Mouse (Mus musculus) hematopoietic stem cell, adult 5-6 weeks (primary cell): ENCODE results near the gene Peg3. TPM values are rescaled to one million over a fixed set of nuclear protein-coding genes. Genes with fewer than 3 reads are reported as not detected.
"Not testable (repeated sequence)": the region's sequence is repeated elsewhere in the genome, so short reads cannot be mapped to it uniquely, and the experiment has no call there.

Source experiments
- ATAC-seq, 2 experiments: fragments of 125-278 bp in 1 of 2; replicated peaks in 1 of 2; 2 replicates each; pipeline ENCODE4 v1.8.0; 2016 to 2017; ENCODE audit warnings: inconsistent platforms in 2 of 2, mild to moderate bottlenecking in 2 of 2, moderate number of reproducible peaks in 2 of 2, low read depth in 1 of 2, moderate TSS enrichment in 1 of 2; ENCODE audit not compliant: low FRiP score in 2 of 2, poor library complexity in 2 of 2, severe bottlenecking in 2 of 2, insufficient read depth in 1 of 2, low TSS enrichment in 1 of 2
- total RNA-seq: library from RNA; stranded (forward); fragments of 172-1452, 232-1000 nt; gene quantifications from 2 replicates; pipeline ENCODE4 v1.2.3, GENCODE M21; 2017

The Peg3 gene
- total RNA-seq: not detected in 2 replicates

GRCm38 (mm10) chr7:6730241-6730640 is at the start of gene Peg3, which contains the start of gene Usp29:
Peg3 (minus strand) TSS chr7:6730431.
Usp29 (plus strand) TSS chr7:6730578.
- 0 out of 4 replicates have a peak, but pooled peaks have one; percentile 6 to 22 for ATAC-seq

- ATAC-seq: no peak
Measured at GRCm38 (mm10) chr7:6779172-6779571, 48.9 kb upstream of the Peg3 start.

- no peak for ATAC-seq
Measured at GRCm38 (mm10) chr7:6777689-6778088, 47.5 kb upstream of the Peg3 start.

- no peak for ATAC-seq
Measured at GRCm38 (mm10) chr7:6777107-6777506, 46.9 kb upstream of the Peg3 start.

- no peak for ATAC-seq
Measured at GRCm38 (mm10) chr7:6776314-6777059, 46.3 kb upstream of the Peg3 start.

GRCm38 (mm10) chr7:6773865-6774413 is 43.7 kb upstream of the Peg3 start:
- not testable (repeated sequence) for ATAC-seq

GRCm38 (mm10) chr7:6770286-6770685 is 40.1 kb upstream of the Peg3 start:
- no peak for ATAC-seq

GRCm38 (mm10) chr7:6765240-6765639 is 35.0 kb upstream of the Peg3 start:
- no peak for ATAC-seq

GRCm38 (mm10) chr7:6760170-6760569 is 29.9 kb upstream of the Peg3 start:
- ATAC-seq: no peak

GRCm38 (mm10) chr7:6759698-6760097 is 29.5 kb upstream of the Peg3 start:
- no peak for ATAC-seq

GRCm38 (mm10) chr7:6756777-6757291 is 26.6 kb upstream of the Peg3 start:
- ATAC-seq: no peak

- ATAC-seq: no peak
Measured at GRCm38 (mm10) chr7:6753440-6753839, 23.2 kb upstream of the Peg3 start.

GRCm38 (mm10) chr7:6749196-6749595 is 19.0 kb upstream of the Peg3 start:
- no peak for ATAC-seq

- ATAC-seq: no peak
Measured at GRCm38 (mm10) chr7:6744281-6744904, 14.2 kb upstream of the Peg3 start.

GRCm38 (mm10) chr7:6736060-6736459 is 5.8 kb upstream of the Peg3 start:
- ATAC-seq: no peak

- ATAC-seq: no peak
Measured at GRCm38 (mm10) chr7:6731930-6732329, 1.7 kb upstream of the Peg3 start.

GRCm38 (mm10) chr7:6731373-6731772 is 1.1 kb upstream of the Peg3 start:
- ATAC-seq: no peak

GRCm38 (mm10) chr7:6730801-6731200 is 570 bp upstream of the Peg3 start:
- no peak for ATAC-seq
